Mouse (Mus musculus) forebrain, embryonic 10.5 days (tissue): ENCODE results near the gene Gm21119. TPM values are rescaled to one million over a fixed set of nuclear protein-coding genes. Genes with fewer than 3 reads are reported as not detected.
A peak's percentile ranks its signal among the peaks of the same experiment; 100 is the strongest.
"Not testable (repeated sequence)": the region's sequence is repeated elsewhere in the genome, so short reads cannot be mapped to it uniquely, and the experiment has no call there.

Experiments
- DNase-seq: peaks from one replicate; pipeline ENCODE4 v3.0.0-alpha.2; 2017; ENCODE audit warnings: low spot score; ENCODE audit errors: extremely low spot score
- H3K27ac ChIP-seq: fragments of 300-500 bp; sonication (generic); 2 replicates; pipeline ENCODE4 v1.5.1; 2016; ENCODE audit warnings: mild to moderate bottlenecking
- H3K27me3 ChIP-seq: fragments of 300-500 bp; sonication (generic); 2 replicates; pipeline ENCODE4 v1.6.1; 2016; ENCODE audit warnings: mild to moderate bottlenecking; ENCODE audit not compliant: poor library complexity, severe bottlenecking
- H3K36me3 ChIP-seq: fragments of 300-500 bp; sonication (generic); replicated peaks from 2 replicates; pipeline ENCODE4 v1.6.1; 2016; ENCODE audit warnings: mild to moderate bottlenecking, moderate library complexity
- H3K4me1 ChIP-seq: fragments of 300-500 bp; sonication (generic); 2 replicates; pipeline ENCODE4 v1.6.1; 2016
- H3K4me3 ChIP-seq: fragments of 300-500 bp; sonication (generic); 2 replicates; pipeline ENCODE4 v1.5.1; 2016; ENCODE audit warnings: mild to moderate bottlenecking, moderate library complexity
- H3K9me3 ChIP-seq: fragments of 300-500 bp; sonication (generic); 2 replicates; pipeline ENCODE4 v1.6.1; 2016; ENCODE audit warnings: mild to moderate bottlenecking, moderate library complexity
- WGBS: fragments of 180-500 bp; shearing (Covaris S2); methylation state at CpG from one replicate; pipeline ENCODE4 v1.1.7; 2016; 5-methylcytosine and 5-hydroxymethylcytosine counted together
- polyA plus RNA-seq: library from polyadenylated mRNA; unstranded; fragments of >200 nt; fragmentation: Nextera tagmentation; extraction: Ambion mirVana; gene quantifications from 2 replicates; pipeline ENCODE4 v1.2.1, GENCODE M21; 2016

Gene Gm21119
- polyA plus RNA-seq, 1 experiment from 2014 or later: not detected

DNA sequence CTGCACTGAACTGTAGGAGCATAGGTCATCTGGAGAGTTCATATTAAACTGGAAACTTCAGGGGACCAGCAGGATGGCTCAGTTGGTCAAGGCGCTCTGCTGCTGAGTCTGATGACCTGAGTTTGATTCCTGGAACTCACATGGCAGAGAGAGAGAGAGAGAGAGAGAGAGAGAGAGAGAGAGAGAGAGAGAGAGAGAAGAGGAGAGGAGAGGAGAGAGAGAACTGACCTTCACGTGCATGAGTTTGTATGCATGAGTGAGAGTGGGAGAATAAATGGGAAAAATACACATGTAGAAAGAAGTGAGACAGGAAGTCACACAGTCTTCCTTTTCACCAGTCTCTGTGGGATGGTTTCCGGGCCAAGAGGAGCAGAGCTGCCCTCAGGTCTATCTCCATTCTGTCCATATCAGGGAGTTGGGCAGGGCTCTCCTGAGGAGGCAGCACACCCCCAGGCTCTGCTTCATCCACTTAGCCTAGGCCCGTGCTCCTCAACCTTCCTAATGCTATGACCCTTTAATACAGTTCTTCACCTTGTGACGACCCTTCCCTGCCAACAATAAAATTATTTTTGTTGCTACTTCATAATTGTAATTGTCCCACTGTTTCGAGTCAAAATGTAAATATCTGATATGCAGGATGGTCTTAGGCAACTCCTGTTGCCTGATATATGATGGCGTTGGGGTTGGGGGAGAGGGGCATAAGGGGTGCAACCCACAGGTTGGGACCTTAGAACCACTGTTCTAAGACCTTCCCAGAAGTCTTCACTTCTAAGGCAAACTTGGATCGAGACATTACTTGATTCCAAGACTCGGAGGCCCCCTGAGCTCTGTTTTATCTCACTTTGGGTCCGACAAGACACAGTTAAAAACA is 16.2 kb upstream of the Gm21119 start:
- not testable (repeated sequence) for H3K4me1 ChIP-seq, DNase-seq, H3K9me3 ChIP-seq, H3K4me3 ChIP-seq, H3K27ac ChIP-seq, H3K36me3 ChIP-seq, H3K27me3 ChIP-seq
- 75% methylated on average over 9 of the region's 10 CpGs for WGBS

- DNase-seq: peak; percentile 8
- not testable (repeated sequence) for H3K4me1 ChIP-seq, H3K36me3 ChIP-seq, H3K9me3 ChIP-seq, H3K27ac ChIP-seq, H3K4me3 ChIP-seq, H3K27me3 ChIP-seq
- WGBS: 92% methylated on average over 4 of the region's 6 CpGs
Measured at GRCm38 (mm10) chr8:20599350-20599749, 15.4 kb upstream of the Gm21119 start.

GRCm38 (mm10) chr8:20610856-20611255 is 3.9 kb upstream of the Gm21119 start:
- not testable (repeated sequence) for DNase-seq, H3K4me3 ChIP-seq, H3K4me1 ChIP-seq, H3K27ac ChIP-seq, H3K27me3 ChIP-seq, H3K9me3 ChIP-seq, H3K36me3 ChIP-seq
- 59% methylated on average over 1 of the region's 1 CpGs for WGBS

GRCm38 (mm10) chr8:20612721-20613120 is 2.0 kb upstream of the Gm21119 start:
- H3K9me3 ChIP-seq, DNase-seq: not testable (repeated sequence)

DNA sequence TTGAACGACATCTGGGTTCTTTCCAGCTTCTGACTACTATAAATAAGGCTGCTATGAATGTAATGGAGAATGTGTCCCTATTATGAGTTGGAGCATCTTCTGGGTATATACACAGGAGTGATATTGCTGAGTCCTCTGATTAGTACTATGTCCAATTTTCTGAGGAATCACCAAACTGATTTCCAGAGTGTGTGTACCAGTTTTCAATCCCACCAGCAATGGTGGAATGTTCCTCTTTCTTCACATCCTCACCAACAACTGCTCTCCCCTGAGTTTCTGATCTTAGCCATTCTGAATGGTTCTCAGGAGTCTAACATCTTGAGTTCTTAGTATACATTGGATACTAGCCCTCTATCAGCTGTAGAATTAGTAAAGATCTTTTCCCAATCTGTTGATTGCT is 16.0 kb downstream of the Gm21119 start:
- WGBS: 63% methylated on average over 1 of the region's 1 CpGs
- H3K4me1 ChIP-seq, H3K4me3 ChIP-seq, DNase-seq, H3K27me3 ChIP-seq, H3K36me3 ChIP-seq, H3K9me3 ChIP-seq, H3K27ac ChIP-seq: not testable (repeated sequence)

More at GRCm38 (mm10) chr8:20612721-20613120, 2.0 kb upstream of the Gm21119 start:
- not testable (repeated sequence) for H3K27ac ChIP-seq, H3K4me1 ChIP-seq, H3K27me3 ChIP-seq, H3K36me3 ChIP-seq, H3K4me3 ChIP-seq

DNA sequence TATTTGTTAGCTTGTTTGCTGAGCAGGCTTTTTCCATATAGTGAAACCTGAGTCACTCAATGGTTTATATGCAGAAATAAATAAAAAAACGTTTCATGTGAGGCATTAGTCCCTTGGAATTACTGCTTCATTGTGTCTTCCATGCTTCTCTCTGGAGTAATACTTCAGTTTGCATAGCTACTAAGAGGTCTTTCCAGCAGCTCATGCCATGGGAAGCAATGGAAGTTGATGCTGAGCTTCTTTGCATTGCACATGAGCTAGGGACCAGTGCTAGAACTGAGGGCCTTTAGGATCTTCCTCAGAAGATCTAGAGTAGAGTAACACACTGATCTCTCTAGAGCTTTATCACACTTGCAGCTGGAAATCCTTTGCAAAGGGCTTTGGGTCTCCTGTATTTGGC is 23.2 kb downstream of the Gm21119 start:
- not testable (repeated sequence) for H3K9me3 ChIP-seq, H3K36me3 ChIP-seq, H3K27ac ChIP-seq, H3K27me3 ChIP-seq, H3K4me1 ChIP-seq, DNase-seq, H3K4me3 ChIP-seq
- 60% methylated on average over 1 of the region's 1 CpGs for WGBS

GRCm38 (mm10) chr8:20643536-20643935 is 28.8 kb downstream of the Gm21119 start:
- H3K27ac ChIP-seq, H3K36me3 ChIP-seq, H3K27me3 ChIP-seq, H3K4me1 ChIP-seq, DNase-seq, H3K9me3 ChIP-seq, H3K4me3 ChIP-seq: not testable (repeated sequence)
- whole genome bisulfite sequencing: no CpG with 5 or more reads among the region's 1 CpGs

DNA sequence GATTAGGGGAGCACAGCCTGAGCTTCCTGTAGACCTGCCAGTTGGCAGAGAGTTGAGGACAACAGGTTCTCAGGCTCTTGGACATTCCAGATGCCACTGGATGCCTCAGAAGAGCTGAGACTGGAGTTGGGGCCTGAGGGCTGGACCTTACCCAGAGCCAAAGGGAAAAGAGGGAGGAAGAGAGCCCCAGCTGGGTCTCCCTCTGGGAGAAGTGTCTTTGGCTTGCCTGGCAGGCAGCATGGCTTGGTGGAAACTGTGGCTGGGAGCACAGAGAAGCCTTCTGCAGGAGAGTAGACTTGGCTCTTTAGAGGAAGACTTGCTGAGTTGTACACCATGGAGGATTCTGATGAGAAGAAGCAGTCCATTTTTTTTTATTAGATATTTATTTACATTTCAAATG is 38.3 kb downstream of the Gm21119 start:
- not testable (repeated sequence) for H3K27me3 ChIP-seq, DNase-seq, H3K27ac ChIP-seq, H3K4me3 ChIP-seq, H3K36me3 ChIP-seq, H3K4me1 ChIP-seq, H3K9me3 ChIP-seq

- H3K4me1 ChIP-seq, H3K36me3 ChIP-seq, H3K4me3 ChIP-seq, H3K9me3 ChIP-seq, H3K27ac ChIP-seq, DNase-seq, H3K27me3 ChIP-seq: not testable (repeated sequence)
Measured at GRCm38 (mm10) chr8:20678418-20678817, 63.7 kb downstream of the Gm21119 start.
